In genomic region chr1:132040201-132040621, GRCm38 (mm10) we compare ENCODE assay signal across 10 mouse cellular contexts. TPM values are rescaled to one million over a fixed set of nuclear protein-coding genes. Genes with fewer than 3 reads are reported as not detected.
DNase-seq lines count a peak whose midpoint lies in the region; ATAC-seq and TF ChIP-seq lines count a peak whose summit lies in the region.
"Had no signal": no experiment of that assay in that cellular context is flagged by ENCODE, and none has a peak within 500 bp of the region (broad histone marks: within the 10 kb centered on the region; RNA-seq: fewer than 3 reads in every experiment).

No protein-coding gene starts in this region.

- peaks cover 2% of the 10 kb centered on the region; the same call in 1 of the 2 replicates for H3K36me3 ChIP-seq in lung, embryonic 16.5 days (ENCODE audit: control insufficient read depth, insufficient read depth, low read length)
- no peaks in the 10 kb centered on the region for H3K36me3 ChIP-seq in liver, postnatal 0 days (replicated peaks; ENCODE audit: insufficient read depth, low read length)
- no peaks in the 10 kb centered on the region for H3K36me3 ChIP-seq in forebrain, embryonic 12.5 days (replicated peaks)

- H3K27me3 ChIP-seq in lung, embryonic 16.5 days (ENCODE audit: control insufficient read depth, insufficient read depth, low read depth, low read length) = no peaks in the 10 kb centered on the region
- no peaks in the 10 kb centered on the region for H3K27me3 ChIP-seq in liver, postnatal 0 days (ENCODE audit: insufficient read depth, low read length)
- no peaks in the 10 kb centered on the region for H3K27me3 ChIP-seq in forebrain, embryonic 12.5 days
- H3K27me3 ChIP-seq: forebrain, embryonic 13.5 days had no signal

- no peak overlapping the region for H3K4me3 ChIP-seq in lung, embryonic 16.5 days (ENCODE audit: low read length)
- no peak overlapping the region for H3K4me3 ChIP-seq in liver, postnatal 0 days (ENCODE audit: low read depth, low read length)
- H3K4me3 ChIP-seq in forebrain, embryonic 12.5 days (replicated peaks) = no peak overlapping the region
- H3K4me3 ChIP-seq: forebrain, embryonic 13.5 days had no signal

- no peak for TF ChIP-seq EP300 in liver, postnatal 0 days (IDR thresholded peaks at IDR 0.05; ENCODE audit: low read depth)

- DNase-seq in gastrocnemius, postnatal 25 days = peak; percentile 21
- DNase-seq in gastrocnemius, postnatal 4 days (ENCODE audit: low spot score in 2 of 2) = no peak
- peak; percentile 98 for DNase-seq in heart, adult 11 months
- DNase-seq in kidney, adult 11 months = peak; percentile 28
- DNase-seq in urinary bladder, adult 18-20 months (ENCODE audit: low spot score in 2 of 2) = no peak
- DNase-seq in liver, postnatal 0 days = no peak
- DNase-seq: left cerebral cortex, postnatal 4 days had no signal

- no peak overlapping the region for H3K9ac ChIP-seq in lung, embryonic 16.5 days (ENCODE audit: low read length)
- no peak overlapping the region for H3K9ac ChIP-seq in liver, postnatal 0 days (replicated peaks)
- no peak overlapping the region for H3K9ac ChIP-seq in forebrain, embryonic 12.5 days
- H3K9ac ChIP-seq: forebrain, embryonic 13.5 days had no signal

- TF ChIP-seq CTCF in liver, postnatal 0 days (IDR thresholded peaks at IDR 0.05; ENCODE audit: low read depth) = no peak

- H3K4me2 ChIP-seq in lung, embryonic 16.5 days (ENCODE audit: low read depth, low read length) = no peak overlapping the region
- no peak overlapping the region for H3K4me2 ChIP-seq in liver, postnatal 0 days (ENCODE audit: low read depth, low read length)
- H3K4me2 ChIP-seq in forebrain, embryonic 12.5 days = no peak overlapping the region
- H3K4me2 ChIP-seq: forebrain, embryonic 13.5 days had no signal

- H3K9me3 ChIP-seq in lung, embryonic 16.5 days (ENCODE audit: control insufficient read depth, low read length) = no peaks in the 10 kb centered on the region
- H3K9me3 ChIP-seq in liver, postnatal 0 days (ENCODE audit: low read length) = no peaks in the 10 kb centered on the region
- H3K9me3 ChIP-seq in forebrain, embryonic 12.5 days = no peaks in the 10 kb centered on the region
- H3K9me3 ChIP-seq: forebrain, embryonic 13.5 days had no signal

- ATAC-seq in lung, embryonic 16.5 days (ENCODE audit: low read depth) = peak; percentile 85
- no peak for ATAC-seq in liver, postnatal 0 days
- no peak for ATAC-seq in forebrain, embryonic 12.5 days (ENCODE audit: low FRiP score)
- ATAC-seq: forebrain, embryonic 13.5 days had no signal

- 53% methylated on average over 9 of the region's 9 CpGs for WGBS in lung, embryonic 16.5 days
- 73% methylated on average over 9 of the region's 9 CpGs for WGBS in liver, postnatal 0 days (ENCODE audit: insufficient replicate concordance)
- 77% methylated on average over 9 of the region's 9 CpGs for WGBS in forebrain, embryonic 12.5 days

- peaks cover 5% of the 10 kb centered on the region; the same call in 1 of the 2 replicates for H3K4me1 ChIP-seq in lung, embryonic 16.5 days (replicated peaks; ENCODE audit: control insufficient read depth, insufficient read depth, low read length)
- H3K4me1 ChIP-seq in liver, postnatal 0 days (ENCODE audit: insufficient read depth) = no peaks in the 10 kb centered on the region
- H3K4me1 ChIP-seq in forebrain, embryonic 12.5 days = no peaks in the 10 kb centered on the region
- H3K4me1 ChIP-seq: forebrain, embryonic 13.5 days had no signal

- H3K27ac ChIP-seq in lung, embryonic 16.5 days (ENCODE audit: low read length) = peak overlapping the region; percentile 83
- no peak overlapping the region for H3K27ac ChIP-seq in liver, postnatal 0 days (ENCODE audit: low read depth)
- H3K27ac ChIP-seq in forebrain, embryonic 12.5 days = no peak overlapping the region
- H3K27ac ChIP-seq: forebrain, embryonic 13.5 days had no signal

RNA-seq across cellular contexts. Expression of gene Mfsd4a, which starts 27.7 kb away (rescaled TPM):
- 1 to 10 TPM; 2.4 to 3.9 TPM for total RNA-seq in gastrocnemius, postnatal 25 days (2021)
- 1 to 10 TPM; 1.7 to 2.5 TPM for total RNA-seq in gastrocnemius, postnatal 4 days (2021)
- 16.6 and 19.3 TPM in 2 replicates for polyA plus RNA-seq in lung, embryonic 16.5 days (2015; fragmentation: Nextera tagmentation; extraction: Ambion mirVana)
- 2.3 and 2.8 TPM in 2 replicates for polyA plus RNA-seq in liver, postnatal 0 days (2015; fragmentation: Nextera tagmentation; extraction: Ambion mirVana)
- polyA plus RNA-seq in forebrain, embryonic 12.5 days (2016; fragmentation: Nextera tagmentation; extraction: Ambion mirVana) = 14.2 and 16.0 TPM in 2 replicates

RNA-seq across cellular contexts. Expression of gene Elk4, which starts 32.8 kb away (rescaled TPM):
- 10 to 100 TPM; 59.2 to 59.9 TPM for total RNA-seq in gastrocnemius, postnatal 25 days (2021)
- total RNA-seq in gastrocnemius, postnatal 4 days (2021) = 10 to 100 TPM; 89.7 to 91.0 TPM
- 22.5 and 26.3 TPM in 2 replicates for polyA plus RNA-seq in lung, embryonic 16.5 days (2015; fragmentation: Nextera tagmentation; extraction: Ambion mirVana)
- 10.7 and 14.6 TPM in 2 replicates for polyA plus RNA-seq in liver, postnatal 0 days (2015; fragmentation: Nextera tagmentation; extraction: Ambion mirVana)
- polyA plus RNA-seq in forebrain, embryonic 12.5 days (2016; fragmentation: Nextera tagmentation; extraction: Ambion mirVana) = 16.9 and 19.9 TPM in 2 replicates

Comparison
In these comparisons a context has a peak if more than half of its experiments do, and no peak if none do; other contexts are left out.
1. DNase-seq: peak in gastrocnemius, postnatal 25 days (single experiment), heart, adult 11 months (single experiment) and kidney, adult 11 months (single experiment); none in gastrocnemius, postnatal 4 days (0 of 2), urinary bladder, adult 18-20 months (0 of 2) and liver, postnatal 0 days (single experiment).